Mouse (Mus musculus) layer of hippocampus, postnatal 14 days (tissue): ENCODE results near the gene Slc27a4. TPM values are rescaled to one million over a fixed set of nuclear protein-coding genes. Genes with fewer than 3 reads are reported as not detected.

Experiments used
- DNase-seq, 2 experiments: peaks; one replicate each; pipeline ENCODE4 v3.0.0; 2021 to 2022; ENCODE audit warnings: low spot score in 2 of 2, mixed read lengths in 1 of 2
- microRNA-seq, 2 experiments: library from miRNA; unstranded; fragments of <30 nt; microRNA quantifications; one replicate each; pipeline ENCODE4 v1.2.0; 2021
- total RNA-seq, 2 experiments: library from RNA; stranded (reverse); gene quantifications; 2 replicates each; pipeline ENCODE4 v1.2.3; 2021

Slc27a4 gene
- total RNA-seq, 2 experiments from 2014 or later, result 88.9 to 89.8 TPM

DNA sequence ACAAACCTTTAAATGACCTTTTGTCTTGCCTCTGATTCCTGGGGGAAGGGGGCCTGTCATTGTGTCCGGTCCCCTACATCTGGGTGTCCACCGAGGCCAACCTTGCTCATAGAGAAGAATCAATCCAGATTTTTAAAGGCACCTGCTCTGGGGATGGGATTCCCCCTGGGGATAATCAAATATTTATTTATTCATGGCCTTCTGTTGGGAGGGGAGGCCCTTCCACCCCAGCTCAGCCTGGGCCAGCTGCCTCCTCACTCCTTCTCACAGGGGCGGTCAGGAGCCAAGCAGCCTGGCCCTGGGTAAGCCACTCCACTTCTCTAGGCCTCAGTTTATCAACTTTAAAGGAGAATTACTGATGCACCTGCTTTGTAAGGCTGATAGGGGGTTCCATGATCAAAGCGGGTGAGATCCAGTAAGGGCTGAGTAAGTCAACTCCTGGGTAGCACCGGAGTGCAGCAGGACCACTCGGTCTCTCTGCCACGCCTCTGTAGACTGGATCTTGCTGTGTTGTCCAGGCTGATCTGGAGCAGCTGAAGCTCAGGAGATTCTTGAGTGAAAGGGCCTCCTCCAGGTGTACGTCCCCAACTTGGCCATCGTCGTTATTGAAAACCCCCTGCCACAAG is 53.3 kb downstream of the Slc27a4 start:
- no peak for DNase-seq

DNA sequence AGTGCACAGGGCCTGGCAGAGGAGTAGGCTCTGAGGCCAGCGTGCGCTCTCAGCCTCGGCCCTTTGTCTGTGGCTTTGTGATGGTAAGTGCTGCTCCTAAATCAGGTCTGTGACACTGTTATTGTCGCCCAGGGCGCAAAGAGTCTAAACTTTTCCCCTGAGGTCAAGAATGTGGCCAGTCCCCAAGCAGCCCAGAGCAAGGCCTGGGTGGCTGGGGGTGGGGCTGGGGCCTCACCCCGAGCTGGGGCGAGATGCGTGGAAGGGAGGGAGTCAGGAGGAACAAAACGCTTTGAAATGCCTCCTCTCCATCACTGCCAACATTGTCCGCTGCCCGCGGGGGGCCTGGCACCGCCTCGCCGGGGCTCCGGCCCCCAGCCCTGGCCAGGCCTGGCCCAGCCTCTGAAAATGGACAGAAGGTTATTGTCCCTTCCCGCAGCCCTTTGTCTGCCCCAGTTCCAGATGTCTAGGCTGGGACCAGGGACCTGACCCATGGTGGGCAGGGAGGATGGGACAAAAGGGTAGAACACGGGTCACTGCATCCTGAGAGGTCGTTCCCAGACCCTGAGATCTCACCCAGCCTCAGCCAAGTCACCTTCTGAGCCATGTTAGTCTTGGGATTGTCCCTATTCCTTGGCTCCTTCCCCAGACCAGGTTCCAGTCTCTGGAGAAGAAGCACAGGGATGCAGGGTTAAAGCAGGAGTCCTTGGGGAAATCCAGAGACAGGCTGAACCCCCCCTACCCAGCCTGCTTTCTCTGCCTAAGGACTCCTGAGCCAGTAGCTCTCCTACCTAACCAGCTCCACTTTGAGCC is 54.2 kb downstream of the Slc27a4 start:
- DNase-seq, result no peak

- no peak for DNase-seq
Measured at GRCm38 (mm10) chr2:29857341-29857740, 54.9 kb downstream of the Slc27a4 start.

GRCm38 (mm10) chr2:29857967-29858366 is 55.5 kb downstream of the Slc27a4 start:
- no peak for DNase-seq

GRCm38 (mm10) chr2:29858748-29859473 is 56.5 kb downstream of the Slc27a4 start:
- peak; percentile 65 to 66 for DNase-seq

DNA sequence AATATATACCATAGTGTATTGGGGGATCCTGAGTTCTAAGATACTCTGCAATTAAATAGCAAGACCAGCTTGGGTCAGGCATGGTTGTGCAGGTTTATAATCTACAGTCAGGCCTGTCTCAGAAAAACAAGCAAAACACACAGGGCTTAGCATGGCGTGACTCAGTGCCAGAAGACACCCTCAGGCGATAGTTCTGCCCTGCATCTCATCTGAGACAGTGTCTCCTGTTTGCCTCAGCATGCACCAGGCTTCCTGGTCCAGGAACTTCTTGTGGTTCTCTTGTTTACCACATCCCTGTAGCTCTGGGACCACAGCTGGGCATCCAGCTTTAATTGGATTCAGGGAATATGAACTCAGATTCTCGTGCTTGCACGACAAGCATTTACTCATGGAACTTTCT is 62.7 kb downstream of the Slc27a4 start:
- DNase-seq, result no peak

Small RNAs within 50 kb of the gene (microRNA-seq; reads per million reads assigned to microRNA genes)
- gene Mir219a-2, result 0 reads per million in 2 experiments
- gene Mir219b, result 0 reads per million in 2 experiments

Other genes with a start within 250 kb of the Slc27a4 start
- 100 to 1,000 TPM; 118 to 128 TPM for gene Rapgef1, start 182.9 kb upstream of the Slc27a4 start, total RNA-seq
- 1 to 10 TPM in 1 of 2 experiments, under 1 TPM in 1; 0.60 to 1.4 TPM for gene Gm13420, start 50.9 kb upstream of the Slc27a4 start, total RNA-seq
- not detected for gene Gm13547, start 43.3 kb upstream of the Slc27a4 start, total RNA-seq
- gene Coq4, start 15.1 kb upstream of the Slc27a4 start, total RNA-seq, result 10 to 100 TPM; 27.2 to 30.7 TPM
- gene Trub2, start 14.1 kb upstream of the Slc27a4 start, total RNA-seq, result 10 to 100 TPM; 49.0 to 56.9 TPM
- 10 to 100 TPM; 52.4 to 63.0 TPM for gene Urm1, start 17.4 kb downstream of the Slc27a4 start, total RNA-seq
- gene Cercam, start 66.5 kb downstream of the Slc27a4 start, total RNA-seq, result 10 to 100 TPM in 1 of 2 experiments, 1 to 10 TPM in 1; 8.0 to 12.2 TPM
- gene Odf2, start 86.6 kb downstream of the Slc27a4 start, total RNA-seq, result 100 to 1,000 TPM in 1 of 2 experiments, 10 to 100 TPM in 1; 91.4 to 107 TPM
- 10 to 100 TPM; 44.8 to 47.3 TPM for gene Gle1, start 132.8 kb downstream of the Slc27a4 start, total RNA-seq
- gene Sptan1, start 162.9 kb downstream of the Slc27a4 start, total RNA-seq, result 1,000 to 10,000 TPM in 1 of 2 experiments, 100 to 1,000 TPM in 1; 959 to 1,004 TPM
- 10 to 100 TPM; 38.0 to 38.3 TPM for gene Wdr34, start 246.2 kb downstream of the Slc27a4 start, total RNA-seq